Mouse (Mus musculus) liver, postnatal 0 days (tissue): ENCODE measurements at regions not wholly inside any gene's neighbourhood (a gene's known extent, or its start where the extent isn't known, plus 50 kb on each side); places are given as distances from the start of the nearest gene placed in this dataset.

Experiments used
- ATAC-seq: fragments of 200-750 bp; cut with Nextera tagmentation; 2 replicates; pipeline ENCODE4 v1.8.0; 2017; ENCODE audit warnings: mild to moderate bottlenecking, moderate library complexity
- DNase-seq: peaks from one replicate; pipeline ENCODE4 v3.0.0-alpha.2; 2016
- H3K27ac ChIP-seq: fragments of 300-500 bp; sonication (generic); 2 replicates; pipeline ENCODE4 v1.5.1; 2014; ENCODE audit warnings: antibody characterized with exemption, moderate library complexity, mild to moderate bottlenecking, low read depth
- H3K27me3 ChIP-seq: fragments of 300-500 bp; sonication (generic); 2 replicates; pipeline ENCODE4 v1.6.1; 2014; ENCODE audit warnings: low read length, control low read depth, mixed read lengths; ENCODE audit not compliant: insufficient read depth
- H3K36me3 ChIP-seq: fragments of 300-500 bp; sonication (generic); replicated peaks from 2 replicates; pipeline ENCODE4 v1.6.1; 2014; ENCODE audit warnings: mild to moderate bottlenecking, control low read depth, low read length, moderate library complexity, mixed read lengths; ENCODE audit not compliant: insufficient read depth
- H3K4me1 ChIP-seq: fragments of 300-500 bp; sonication (generic); 2 replicates; pipeline ENCODE4 v1.6.1; 2014; ENCODE audit warnings: antibody characterized with exemption, mild to moderate bottlenecking, control low read depth; ENCODE audit not compliant: insufficient read depth
- H3K4me2 ChIP-seq: fragments of 300-500 bp; sonication (generic); 2 replicates; pipeline ENCODE4 v1.6.1; 2014; ENCODE audit warnings: low read depth, mild to moderate bottlenecking, low read length, moderate library complexity, mixed read lengths
- H3K4me3 ChIP-seq: fragments of 300-500 bp; sonication (generic); 2 replicates; pipeline ENCODE4 v1.5.1; 2014; ENCODE audit warnings: low read depth, low read length
- H3K9ac ChIP-seq: fragments of 300-500 bp; sonication (generic); replicated peaks from 2 replicates; pipeline ENCODE4 v1.6.1; 2014; ENCODE audit warnings: mild to moderate bottlenecking, moderate library complexity
- H3K9me3 ChIP-seq: fragments of 300-500 bp; sonication (generic); 2 replicates; pipeline ENCODE4 v1.6.1; 2016; ENCODE audit warnings: mild to moderate bottlenecking, control low read depth, low read length, mixed read lengths
- CTCF ChIP-seq: sonication (generic); IDR thresholded peaks from 2 replicates; pipeline ENCODE4 v1.5.1; 2016; ENCODE audit warnings: antibody characterized with exemption, low read depth
- EP300 ChIP-seq: IDR thresholded peaks from 2 replicates; pipeline ENCODE4 v1.6.1; 2016; ENCODE audit warnings: antibody characterized with exemption, low read depth, mild to moderate bottlenecking
- WGBS: fragments of 180-500 bp; shearing (Covaris S2); extraction: QIAGEN DNeasy Blood & Tissue Kit; methylation state at CpG from one replicate; pipeline ENCODE4 v1.1.7; 2014; ENCODE audit not compliant: insufficient replicate concordance; 5-methylcytosine and 5-hydroxymethylcytosine counted together

DNA sequence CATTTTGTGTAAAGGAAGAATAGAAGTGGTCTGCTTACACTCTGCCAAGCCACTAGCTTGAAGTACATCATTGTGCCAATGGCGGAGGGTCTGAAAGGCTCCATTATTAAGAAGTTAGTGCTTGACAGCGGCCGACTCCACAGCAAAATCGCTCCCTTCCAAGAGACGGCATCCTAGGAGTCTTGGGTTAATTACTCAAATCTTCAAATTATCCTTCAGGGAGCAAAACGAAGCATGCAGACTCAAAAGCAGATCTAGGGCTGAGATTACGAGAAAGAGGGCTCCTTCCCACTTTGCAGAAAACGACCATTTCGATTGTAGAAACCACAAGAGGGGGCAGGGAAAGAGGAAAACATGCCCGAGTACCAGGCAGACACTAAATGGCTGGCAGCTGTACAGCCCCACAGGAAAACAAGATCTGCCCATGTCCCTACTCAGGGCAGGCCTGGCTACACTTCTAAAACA, 121.9 kb upstream of the Ankrd55 start:
- Histone ChIP-seq H3K4me2 (no peak overlapping the region), H3K4me1 (no peaks in the 10 kb centered on the region), H3K36me3 (no peaks in the 10 kb centered on the region), H3K27me3 (no peaks in the 10 kb centered on the region), H3K9me3 (no peaks in the 10 kb centered on the region), H3K9ac (no peak overlapping the region), H3K27ac (no peak overlapping the region), H3K4me3 (no peak overlapping the region)
- 49% methylated on average over 10 of the region's 10 CpGs for WGBS
- no peak for DNase-seq
- no peak for ATAC-seq
- TF ChIP-seq CTCF = no peak
- TF ChIP-seq EP300 = no peak

DNA sequence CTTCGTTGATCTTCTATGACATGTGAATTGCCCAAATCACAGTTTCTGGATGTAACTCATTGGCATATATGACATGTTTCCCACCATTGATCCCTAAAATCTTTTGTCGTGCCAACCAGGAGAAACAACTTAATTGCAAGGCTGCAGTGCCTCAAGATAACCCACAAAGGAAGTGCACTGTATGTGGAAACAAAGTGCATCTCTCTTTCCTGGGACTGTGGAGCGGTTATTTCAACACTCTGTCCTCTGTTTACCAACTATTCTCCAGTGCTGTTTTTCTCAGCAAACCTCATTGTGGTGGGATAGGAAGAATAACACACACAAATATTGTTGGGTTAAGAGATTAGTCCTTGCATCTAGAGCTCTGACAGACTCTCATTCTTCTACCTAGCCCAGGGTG, 119.8 kb upstream of the Ankrd55 start:
- Histone ChIP-seq H3K27me3 (no peaks in the 10 kb centered on the region), H3K27ac (no peak overlapping the region), H3K9me3 (no peaks in the 10 kb centered on the region), H3K4me1 (no peaks in the 10 kb centered on the region), H3K9ac (no peak overlapping the region), H3K4me3 (no peak overlapping the region), H3K36me3 (no peaks in the 10 kb centered on the region), H3K4me2 (no peak overlapping the region)
- TF ChIP-seq CTCF (no peak), EP300 (no peak)
- DNase-seq = no peak
- 51% methylated on average over 3 of the region's 3 CpGs for WGBS
- no peak for ATAC-seq

DNA sequence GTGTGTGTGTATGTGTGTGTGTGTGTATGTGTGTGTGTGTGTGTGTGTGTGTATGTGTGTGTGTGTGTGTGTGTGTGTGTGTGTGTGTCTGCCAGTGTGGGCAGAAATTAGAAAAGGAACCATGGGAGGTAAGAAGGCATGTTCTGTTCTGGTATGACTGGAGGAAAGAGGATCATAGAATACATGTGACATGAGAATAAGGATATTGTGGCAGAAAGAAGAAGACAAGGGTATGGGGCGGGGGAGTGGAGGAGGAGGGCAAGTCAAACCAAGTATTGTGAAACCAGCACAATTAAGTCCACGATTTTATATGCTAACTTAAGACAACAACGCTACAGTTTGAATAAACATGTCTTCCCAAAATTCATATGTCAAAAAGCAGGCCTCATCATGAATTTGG, 117.4 kb upstream of the Ankrd55 start:
- TF ChIP-seq EP300 (no peak), CTCF (no peak)
- Histone ChIP-seq H3K27me3 (no peaks in the 10 kb centered on the region), H3K4me1 (no peaks in the 10 kb centered on the region)

DNA sequence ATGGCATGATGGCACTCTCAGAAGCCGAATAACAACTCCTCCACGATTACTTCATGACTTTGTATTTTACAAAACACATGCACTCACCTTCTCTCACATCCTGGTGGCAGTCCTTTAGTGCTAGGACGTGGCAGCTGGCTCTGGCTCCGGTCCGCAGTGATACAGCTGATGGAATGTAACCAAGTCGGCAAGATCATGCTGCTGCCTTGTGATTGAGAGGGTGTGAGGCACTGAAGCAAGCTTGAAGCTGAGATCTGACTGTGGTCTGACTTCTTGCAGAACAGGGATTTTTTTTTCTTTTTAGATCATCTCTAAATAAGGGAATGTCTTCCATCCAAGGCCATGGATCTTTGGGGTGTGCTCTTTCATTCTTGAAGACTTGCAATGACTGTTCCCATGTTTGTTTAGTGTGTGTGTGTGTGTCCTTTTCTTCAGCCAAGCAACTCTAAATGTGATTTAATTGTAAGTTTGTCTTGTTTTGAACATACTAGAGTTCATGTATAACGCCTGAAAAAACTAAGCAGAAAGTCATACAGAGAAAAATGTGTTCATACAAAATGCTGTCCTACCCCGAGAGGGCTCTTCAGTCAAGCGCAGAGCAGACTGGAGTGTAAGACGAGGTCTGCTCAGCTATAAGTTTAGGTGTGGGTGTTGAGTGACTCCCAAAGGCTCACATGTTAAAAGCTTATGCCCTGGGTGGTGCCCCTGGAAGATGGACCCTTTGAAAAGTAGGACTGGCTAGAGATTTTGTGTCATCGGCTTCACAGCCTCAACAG, 116.1 kb upstream of the Ankrd55 start:
- Histone ChIP-seq H3K4me2 (no peak overlapping the region), H3K9me3 (no peaks in the 10 kb centered on the region), H3K36me3 (no peaks in the 10 kb centered on the region), H3K27ac (no peak overlapping the region), H3K27me3 (no peaks in the 10 kb centered on the region), H3K4me3 (no peak overlapping the region), H3K4me1 (no peaks in the 10 kb centered on the region), H3K9ac (no peak overlapping the region)
- WGBS = 75% methylated on average over 11 of the region's 11 CpGs
- no peak for ATAC-seq
- TF ChIP-seq EP300 (no peak), CTCF (no peak)
- no peak for DNase-seq

More for the DNA sequence above, 117.4 kb upstream of the Ankrd55 start:
- DNase-seq (no peak), ATAC-seq (no peak)
- no peak overlapping the region for H3K27ac ChIP-seq
- 81% methylated on average over 3 of the region's 3 CpGs for WGBS
- H3K36me3 ChIP-seq = no peaks in the 10 kb centered on the region
- no peaks in the 10 kb centered on the region for H3K9me3 ChIP-seq
- no peak overlapping the region for H3K4me2 ChIP-seq
- H3K9ac ChIP-seq = no peak overlapping the region
- H3K4me3 ChIP-seq = no peak overlapping the region

DNA sequence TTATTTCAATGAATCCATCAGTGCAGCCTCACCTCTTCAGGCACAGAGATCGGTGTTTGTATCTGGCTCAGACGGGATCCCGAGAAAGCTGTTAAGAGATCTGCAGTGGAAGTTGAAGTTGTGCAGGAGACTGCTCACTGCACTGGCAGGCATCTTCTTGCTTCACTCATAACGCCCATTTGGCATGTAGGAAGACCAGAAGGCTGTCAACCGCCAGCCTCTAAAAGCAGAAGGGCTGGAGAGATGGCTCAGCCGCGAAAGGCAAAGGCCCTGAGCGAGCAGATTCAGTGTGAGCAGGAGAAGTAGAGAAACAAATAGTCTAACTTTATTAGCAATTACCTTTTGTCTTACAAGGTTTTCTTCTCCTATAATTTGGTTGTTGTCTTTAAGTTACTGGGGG, 114.3 kb upstream of the Ankrd55 start:
- TF ChIP-seq EP300 (no peak), CTCF (no peak)
- Histone ChIP-seq H3K9ac (no peak overlapping the region), H3K27ac (no peak overlapping the region), H3K27me3 (no peaks in the 10 kb centered on the region), H3K4me3 (no peak overlapping the region), H3K36me3 (no peaks in the 10 kb centered on the region), H3K9me3 (no peaks in the 10 kb centered on the region), H3K4me1 (no peaks in the 10 kb centered on the region), H3K4me2 (no peak overlapping the region)
- no peak for DNase-seq
- no peak for ATAC-seq
- WGBS = 74% methylated on average over 8 of the region's 8 CpGs

DNA sequence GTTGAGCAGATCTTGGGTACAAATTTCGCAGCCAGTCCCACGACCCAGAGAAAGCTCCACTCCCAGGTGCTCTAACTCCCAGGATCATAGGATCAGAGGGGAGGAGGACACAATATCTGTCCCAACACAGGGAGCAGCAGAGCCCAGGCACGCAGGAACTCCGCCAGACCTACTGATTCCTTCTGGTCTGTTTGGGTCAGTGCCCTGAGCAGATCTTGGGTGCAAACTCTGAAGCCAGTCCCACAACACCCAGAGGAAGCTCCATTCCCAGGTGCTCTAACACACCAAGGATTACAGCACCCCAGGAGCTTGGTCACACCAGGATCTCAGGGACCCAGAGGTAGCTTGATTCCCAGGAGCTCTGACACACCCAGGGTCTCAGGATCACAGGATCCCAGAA, 110.2 kb upstream of the Ankrd55 start:
- Histone ChIP-seq H3K4me2 (no peak overlapping the region), H3K36me3 (no peaks in the 10 kb centered on the region), H3K4me1 (no peaks in the 10 kb centered on the region), H3K9me3 (no peaks in the 10 kb centered on the region), H3K4me3 (no peak overlapping the region), H3K27me3 (no peaks in the 10 kb centered on the region), H3K9ac (no peak overlapping the region), H3K27ac (no peak overlapping the region)
- ATAC-seq (no peak), DNase-seq (no peak)
- WGBS = 82% methylated on average over 4 of the region's 4 CpGs
- no peak for TF ChIP-seq EP300
- no peak for TF ChIP-seq CTCF
